Mouse (Mus musculus) megakaryocyte, embryonic 14.5 days (primary cell): ENCODE results near the gene Fam189a1. TPM values are rescaled to one million over a fixed set of nuclear protein-coding genes. Genes with fewer than 3 reads are reported as not detected.

Experiments used
- H3K27me3 ChIP-seq: replicated peaks from 2 replicates; pipeline ENCODE3; 2012; ENCODE audit warnings: inconsistent platforms
- H3K36me3 ChIP-seq: replicated peaks from 2 replicates; pipeline ENCODE3; 2012; ENCODE audit warnings: low read length, inconsistent platforms, mixed read lengths
- H3K4me1 ChIP-seq: 2 replicates; pipeline ENCODE4 v1.6.1; 2012; ENCODE audit warnings: inconsistent platforms
- H3K4me3 ChIP-seq: replicated peaks from 2 replicates; pipeline ENCODE3; 2012; ENCODE audit warnings: moderate library complexity, mild to moderate bottlenecking, inconsistent platforms
- H3K9me3 ChIP-seq: 2 replicates; pipeline ENCODE4 v1.6.1; 2012; ENCODE audit warnings: inconsistent platforms
- FLI1 ChIP-seq: IDR thresholded peaks from 2 replicates; pipeline ENCODE4 v1.6.1; 2012; ENCODE audit warnings: low read length, inconsistent platforms, mixed read lengths
- GATA1 ChIP-seq: IDR thresholded peaks from 3 replicates; pipeline ENCODE4 v1.6.1; 2012; ENCODE audit warnings: mixed read lengths, low read length, inconsistent platforms, borderline replicate concordance
- polyA plus RNA-seq: library from polyadenylated mRNA; stranded (reverse); fragments of >175 nt; gene quantifications from 2 replicates; pipeline ENCODE4 v1.2.3, GENCODE M21; 2012; ENCODE audit warnings: low replicate concordance; ENCODE audit not compliant: insufficient read depth

Fam189a1 gene
- polyA plus RNA-seq, 1 experiment: not detected

DNA sequence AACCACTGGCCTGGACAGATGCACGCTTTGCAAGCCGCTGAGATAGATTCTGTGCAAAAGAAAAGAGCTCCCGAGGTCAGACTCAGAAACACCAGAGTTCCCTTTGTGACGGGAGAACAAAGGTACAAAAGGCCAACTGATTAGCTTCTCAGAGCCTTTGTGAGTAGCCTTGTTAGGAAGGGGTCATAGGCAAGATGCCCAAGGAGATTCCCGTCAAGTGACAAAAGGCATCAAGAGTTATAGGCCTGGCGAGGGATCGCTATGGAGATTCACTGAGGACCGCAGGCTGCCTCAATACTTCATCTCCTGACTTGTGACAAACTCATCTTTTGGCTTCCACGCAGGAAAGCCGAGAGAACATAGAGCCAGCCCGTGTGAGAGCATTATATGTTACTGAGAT, 417.2 kb downstream of the Fam189a1 start:
- H3K27me3 ChIP-seq: peaks cover 6% of the 10 kb centered on the region
- H3K9me3 ChIP-seq: no peaks in the 10 kb centered on the region
- no peak overlapping the region for H3K4me3 ChIP-seq
- no peaks in the 10 kb centered on the region for H3K36me3 ChIP-seq
- TF ChIP-seq FLI1: no peak
- TF ChIP-seq GATA1: no peak
- no peaks in the 10 kb centered on the region for H3K4me1 ChIP-seq

DNA sequence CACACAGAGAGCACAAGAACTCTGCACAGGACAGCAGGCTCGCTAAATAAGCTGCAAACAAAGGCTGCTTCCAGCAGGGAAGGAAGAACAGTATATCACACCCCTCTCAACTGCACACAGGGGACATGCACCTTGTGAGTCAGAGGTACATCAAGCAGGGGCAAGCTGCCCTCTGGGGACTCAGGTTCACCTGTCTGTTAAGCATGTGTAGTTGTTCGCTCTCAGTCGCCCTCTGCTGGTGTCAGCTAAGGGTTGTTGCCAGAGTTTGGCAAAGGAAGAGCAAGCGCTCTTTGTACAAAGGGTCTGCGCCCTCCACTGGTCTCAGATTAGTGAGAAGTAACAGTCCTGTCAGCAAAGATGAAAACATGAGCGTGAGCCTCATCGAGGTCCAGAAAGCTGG, 426.6 kb downstream of the Fam189a1 start:
- Histone ChIP-seq H3K4me1 (0 out of 2 replicates have a peak, but pooled peaks cover 3% of the 10 kb centered on the region), H3K36me3 (no peaks in the 10 kb centered on the region), H3K4me3 (no peak overlapping the region), H3K27me3 (no peaks in the 10 kb centered on the region), H3K9me3 (peaks cover 5% of the 10 kb centered on the region; the same call in 1 of the 2 replicates)
- TF ChIP-seq FLI1: no peak
- no peak for TF ChIP-seq GATA1

DNA sequence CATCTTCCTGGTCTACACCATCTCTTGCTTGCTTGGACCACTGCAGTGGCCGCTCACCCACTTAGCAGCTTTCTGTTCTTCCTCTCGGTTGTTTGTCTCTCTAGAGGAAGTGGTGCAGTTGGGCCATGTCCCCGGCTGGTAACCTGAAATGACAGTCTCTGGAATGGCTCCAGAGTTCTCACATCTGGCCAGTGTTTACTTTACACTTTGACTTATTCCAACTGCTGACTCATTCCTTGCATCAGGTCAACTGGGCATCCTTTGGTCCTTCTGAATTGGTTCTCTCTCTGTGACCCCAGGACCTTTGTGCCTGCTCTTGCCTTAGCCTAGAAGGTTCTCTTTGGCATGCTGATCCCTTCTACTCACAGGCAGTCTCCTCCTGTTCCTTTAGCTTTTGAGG, 427.6 kb downstream of the Fam189a1 start:
- H3K9me3 ChIP-seq: peaks cover 5% of the 10 kb centered on the region; the same call in 1 of the 2 replicates
- H3K4me1 ChIP-seq: 0 out of 2 replicates have a peak, but pooled peaks cover 3% of the 10 kb centered on the region
- H3K4me3 ChIP-seq: no peak overlapping the region
- H3K36me3 ChIP-seq: no peaks in the 10 kb centered on the region
- H3K27me3 ChIP-seq: no peaks in the 10 kb centered on the region
- TF ChIP-seq GATA1: no peak
- TF ChIP-seq FLI1: no peak

DNA sequence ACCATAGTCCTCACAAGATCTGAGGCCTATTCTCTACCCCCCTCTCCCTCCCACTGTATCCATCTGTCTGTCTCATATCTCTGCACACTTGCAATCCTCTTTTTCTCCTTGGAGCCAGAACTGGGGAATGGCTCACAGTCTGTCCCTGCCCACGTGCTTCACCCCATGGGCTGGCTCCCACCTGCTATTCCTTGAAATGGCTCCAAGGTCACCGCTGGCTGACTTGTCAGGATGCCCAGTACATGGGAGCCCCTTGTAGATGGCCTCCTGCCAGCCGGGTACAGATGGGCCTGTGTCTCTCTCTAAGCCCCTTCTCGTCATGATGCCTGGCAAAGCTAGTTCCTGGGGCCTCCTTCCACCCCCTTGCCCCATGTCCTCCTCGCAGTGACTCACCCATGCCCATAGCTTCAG, 428.2 kb downstream of the Fam189a1 start:
- no peak for TF ChIP-seq GATA1
- TF ChIP-seq FLI1: no peak
- Histone ChIP-seq H3K9me3 (peaks cover 5% of the 10 kb centered on the region; the same call in 1 of the 2 replicates), H3K4me3 (no peak overlapping the region), H3K4me1 (0 out of 2 replicates have a peak, but pooled peaks cover 3% of the 10 kb centered on the region), H3K27me3 (no peaks in the 10 kb centered on the region), H3K36me3 (no peaks in the 10 kb centered on the region)

DNA sequence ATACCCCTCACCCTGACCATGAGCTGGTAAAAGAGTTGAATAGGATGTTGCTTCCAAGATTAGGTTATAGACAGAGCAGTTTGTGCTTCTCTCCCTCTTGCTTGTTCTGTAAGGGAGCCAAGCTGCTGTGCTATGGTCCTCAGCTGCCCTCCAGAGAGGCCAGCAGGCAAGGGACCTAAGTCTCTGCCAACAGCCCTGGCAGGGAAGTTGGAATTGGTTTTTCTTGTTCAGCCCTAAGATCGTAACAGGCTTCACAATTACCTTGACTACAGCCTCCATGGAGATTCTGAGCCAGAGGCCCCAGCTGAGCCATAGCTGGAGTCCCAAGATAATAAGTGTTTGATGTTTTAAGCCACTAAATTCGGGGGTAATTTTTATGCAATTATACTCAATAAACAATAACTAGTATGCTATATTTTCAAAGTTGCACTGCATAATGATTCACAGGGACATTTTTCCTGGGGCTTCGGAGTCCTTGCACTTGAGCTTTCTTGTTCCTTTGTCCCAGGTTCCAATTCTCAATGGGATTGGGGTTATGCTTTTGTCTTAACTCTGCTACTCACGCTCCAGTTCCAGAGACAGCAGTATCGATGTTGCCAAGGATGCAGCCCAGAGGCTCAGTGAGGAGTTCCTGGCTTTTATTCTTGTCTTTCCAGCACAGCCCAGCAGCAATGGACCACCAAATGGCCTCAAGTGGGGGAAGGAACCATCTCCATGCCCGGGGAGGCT, 430.2 kb downstream of the Fam189a1 start:
- TF ChIP-seq FLI1 (no peak), GATA1 (no peak)
- Histone ChIP-seq H3K4me3 (no peak overlapping the region), H3K36me3 (no peaks in the 10 kb centered on the region), H3K27me3 (no peaks in the 10 kb centered on the region), H3K4me1 (no peaks in the 10 kb centered on the region), H3K9me3 (peaks cover 5% of the 10 kb centered on the region; the same call in 1 of the 2 replicates)

DNA sequence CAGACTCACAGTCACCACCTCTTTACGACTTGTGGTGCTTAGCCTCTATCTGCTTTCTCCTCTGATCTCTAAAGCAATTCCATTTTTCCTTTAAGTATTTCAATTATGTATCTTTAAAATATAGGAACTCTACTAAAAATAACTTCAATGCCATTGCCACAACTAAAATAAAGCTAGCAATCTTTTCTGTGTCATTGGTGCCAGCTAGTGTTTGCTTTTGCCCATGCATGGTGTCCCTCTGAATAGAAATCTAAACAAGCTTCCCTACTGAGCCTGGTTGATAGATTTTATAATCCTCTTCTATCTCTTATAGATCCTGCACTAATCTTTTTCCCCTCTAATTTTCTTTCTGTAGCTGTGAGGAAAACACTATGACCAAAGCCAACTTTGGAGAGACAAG, 432.0 kb downstream of the Fam189a1 start:
- Histone ChIP-seq H3K4me1 (no peaks in the 10 kb centered on the region), H3K9me3 (peaks cover 5% of the 10 kb centered on the region; the same call in 1 of the 2 replicates), H3K36me3 (no peaks in the 10 kb centered on the region), H3K27me3 (no peaks in the 10 kb centered on the region), H3K4me3 (no peak overlapping the region)
- TF ChIP-seq GATA1 (no peak), FLI1 (no peak)

DNA sequence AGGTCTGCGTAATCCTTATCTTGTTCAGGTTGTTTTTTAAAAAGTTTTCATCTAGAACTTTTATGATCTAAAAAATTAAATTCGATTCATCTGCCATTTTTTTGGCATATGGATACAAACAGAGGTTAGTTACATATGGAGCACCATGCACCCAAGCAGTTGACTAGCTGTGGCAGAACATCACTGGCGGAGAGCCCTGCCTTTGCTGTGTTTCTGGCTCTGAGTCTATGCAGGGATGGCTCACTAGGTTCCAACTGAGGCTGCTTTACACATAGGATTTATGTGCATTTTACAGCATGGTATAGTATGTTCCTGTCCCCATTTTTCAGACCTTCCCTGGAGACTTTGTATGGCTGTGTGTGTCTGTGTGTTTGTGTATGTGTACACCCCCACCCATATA, 433.1 kb downstream of the Fam189a1 start:
- H3K9me3 ChIP-seq: peaks cover 4% of the 10 kb centered on the region; the same call in 1 of the 2 replicates
- no peaks in the 10 kb centered on the region for H3K36me3 ChIP-seq
- TF ChIP-seq GATA1 (no peak), FLI1 (no peak)
- no peaks in the 10 kb centered on the region for H3K4me1 ChIP-seq
- no peak overlapping the region for H3K4me3 ChIP-seq
- no peaks in the 10 kb centered on the region for H3K27me3 ChIP-seq

DNA sequence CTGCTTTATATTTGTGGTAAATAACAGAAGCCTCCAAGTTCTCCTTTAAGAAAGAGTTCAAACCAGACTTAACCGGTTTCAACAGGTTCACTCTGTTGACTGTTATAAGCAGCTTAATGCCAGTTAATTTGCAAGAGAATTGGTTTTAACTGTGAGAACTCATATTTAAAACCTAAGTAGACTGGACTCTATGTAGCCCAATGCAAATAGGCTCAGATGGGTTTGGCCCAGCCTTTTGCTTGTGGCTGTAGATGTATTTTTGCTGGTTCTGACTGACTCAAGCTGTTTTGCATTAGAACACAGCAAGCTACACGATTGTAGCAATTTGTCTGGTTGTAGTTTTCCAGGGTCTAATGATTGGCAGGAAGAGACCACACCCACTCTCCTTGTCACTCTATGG, 440.1 kb downstream of the Fam189a1 start:
- no peak for TF ChIP-seq GATA1
- no peak for TF ChIP-seq FLI1
- Histone ChIP-seq H3K9me3 (peaks cover 10% of the 10 kb centered on the region; the same call in 1 of the 2 replicates), H3K4me3 (no peak overlapping the region), H3K27me3 (no peaks in the 10 kb centered on the region), H3K36me3 (no peaks in the 10 kb centered on the region), H3K4me1 (no peaks in the 10 kb centered on the region)

DNA sequence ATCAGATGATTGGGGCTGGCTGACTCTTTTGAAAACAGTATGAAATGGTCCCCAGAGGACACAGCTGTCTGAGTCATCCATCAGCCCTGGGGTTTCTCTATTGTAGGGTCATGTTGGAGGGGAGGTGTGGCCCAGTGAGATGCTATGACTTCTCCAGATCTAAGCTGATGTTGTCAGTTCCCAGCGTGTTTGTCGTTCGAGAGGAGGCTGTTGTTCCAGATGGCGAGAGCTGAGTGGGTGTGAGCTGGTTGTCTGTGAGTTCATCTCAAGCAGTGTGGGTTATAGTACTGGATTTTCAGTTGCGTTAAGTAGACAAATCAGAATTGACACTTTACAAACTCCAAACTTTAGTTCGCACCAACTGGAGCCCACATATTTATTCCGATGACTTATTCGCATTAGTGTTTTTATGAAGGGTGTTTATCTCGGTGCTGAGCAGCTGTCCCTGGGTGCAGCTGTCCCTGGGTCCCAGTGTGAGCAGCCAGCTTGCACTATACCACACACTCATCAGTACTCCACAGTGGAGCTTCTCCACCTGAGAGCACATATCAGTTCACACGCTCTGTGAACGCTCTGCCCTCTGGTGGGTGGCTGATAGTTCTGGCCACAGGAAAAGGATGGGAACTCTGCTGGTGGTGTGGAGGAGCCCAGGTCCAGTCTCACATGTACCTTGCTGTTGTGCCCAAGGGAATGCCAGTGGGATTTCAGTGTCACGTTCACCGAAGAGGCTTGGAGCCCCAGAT, 446.7 kb downstream of the Fam189a1 start:
- Histone ChIP-seq H3K4me3 (no peak overlapping the region), H3K27me3 (no peaks in the 10 kb centered on the region), H3K4me1 (no peaks in the 10 kb centered on the region), H3K9me3 (peaks cover 45% of the 10 kb centered on the region), H3K36me3 (no peaks in the 10 kb centered on the region)
- TF ChIP-seq FLI1 (no peak), GATA1 (no peak)

DNA sequence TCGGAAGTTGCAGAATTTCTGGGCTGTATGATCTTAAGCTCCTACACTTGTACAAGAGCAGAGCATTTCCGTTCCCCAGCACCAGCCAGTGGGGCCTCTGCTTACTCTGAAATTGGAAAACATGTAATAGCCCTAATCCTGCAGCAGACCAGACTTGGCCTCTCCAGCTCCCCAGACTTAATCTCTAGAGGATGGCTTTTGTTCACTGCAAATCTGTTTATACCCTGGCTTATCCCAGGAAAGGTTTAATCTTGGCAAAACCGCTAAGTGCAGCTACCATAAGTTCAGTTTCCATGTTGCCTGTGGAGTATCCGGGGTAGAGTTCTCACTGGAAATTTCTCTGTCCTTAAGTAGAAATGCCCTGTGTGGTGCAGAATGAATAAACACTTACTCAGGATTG, 448.2 kb downstream of the Fam189a1 start:
- H3K9me3 ChIP-seq: peaks cover 57% of the 10 kb centered on the region
- H3K4me1 ChIP-seq: no peaks in the 10 kb centered on the region
- no peak for TF ChIP-seq GATA1
- TF ChIP-seq FLI1: no peak
- H3K4me3 ChIP-seq: no peak overlapping the region
- no peaks in the 10 kb centered on the region for H3K27me3 ChIP-seq
- H3K36me3 ChIP-seq: no peaks in the 10 kb centered on the region
